Mouse (Mus musculus) myocyte (in vitro differentiated cells): ENCODE data around the gene Plce1.

Source experiments
- MYOD1 ChIP-seq, 3 experiments: IDR thresholded peaks; one replicate each; pipeline ENCODE4 v1.6.1; 2011; ENCODE audit warnings: control low read depth in 2 of 3, low read depth in 2 of 3, mild to moderate bottlenecking in 2 of 3, moderate library complexity in 1 of 3; ENCODE audit not compliant: insufficient read length in 2 of 3, control insufficient read depth in 1 of 3
- POLR2A ChIP-seq: IDR thresholded peaks from one replicate; pipeline ENCODE4 v1.6.1; 2011; ENCODE audit warnings: low read depth, mild to moderate bottlenecking, control low read depth, moderate library complexity; ENCODE audit not compliant: insufficient read length
- POLR2AphosphoS2 ChIP-seq: IDR thresholded peaks from one replicate; pipeline ENCODE4 v1.6.1; 2011; ENCODE audit warnings: low read depth, control low read depth; ENCODE audit not compliant: insufficient read length
- TCF12 ChIP-seq: IDR thresholded peaks from one replicate; pipeline ENCODE4 v1.6.1; 2011; ENCODE audit warnings: mild to moderate bottlenecking, control low read depth; ENCODE audit not compliant: poor library complexity, insufficient read depth, severe bottlenecking

DNA sequence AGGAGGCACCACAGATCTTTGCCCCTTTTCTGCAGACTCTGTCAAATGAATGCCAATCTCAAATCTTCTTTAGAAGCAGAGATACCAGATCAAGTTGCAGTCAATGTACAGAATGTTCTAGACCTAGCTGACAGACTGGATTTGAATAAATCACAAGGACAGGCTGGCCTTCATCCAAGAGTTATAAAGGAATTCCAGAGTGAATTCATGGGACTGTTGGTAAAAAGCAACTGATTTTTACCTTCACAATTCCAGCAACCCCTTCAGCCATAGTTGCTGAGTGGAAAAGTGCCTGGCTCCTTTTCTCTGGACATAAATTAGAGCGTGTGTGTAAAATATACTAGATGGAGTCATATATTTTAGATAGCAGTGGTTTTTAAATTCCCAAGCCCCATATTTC, 102.0 kb downstream of the Plce1 start:
- TF ChIP-seq POLR2A (no peak), MYOD1 (IDR thresholded peaks at IDR 0.05; ENCODE audit: control insufficient read depth in 1 of 3, insufficient read length in 2 of 3, low read depth in 2 of 3) (no peak), POLR2AphosphoS2 (no peak), TCF12 (no peak)
